Mouse (Mus musculus): Measurements from ENCODE around the gene Bin2. TPM values are rescaled to one million over a fixed set of nuclear protein-coding genes. Genes with fewer than 3 reads are reported as not detected.

Gene Bin2
- polyA plus RNA-seq, 1 experiment from 2014 or later: 6.6 TPM

DNA sequence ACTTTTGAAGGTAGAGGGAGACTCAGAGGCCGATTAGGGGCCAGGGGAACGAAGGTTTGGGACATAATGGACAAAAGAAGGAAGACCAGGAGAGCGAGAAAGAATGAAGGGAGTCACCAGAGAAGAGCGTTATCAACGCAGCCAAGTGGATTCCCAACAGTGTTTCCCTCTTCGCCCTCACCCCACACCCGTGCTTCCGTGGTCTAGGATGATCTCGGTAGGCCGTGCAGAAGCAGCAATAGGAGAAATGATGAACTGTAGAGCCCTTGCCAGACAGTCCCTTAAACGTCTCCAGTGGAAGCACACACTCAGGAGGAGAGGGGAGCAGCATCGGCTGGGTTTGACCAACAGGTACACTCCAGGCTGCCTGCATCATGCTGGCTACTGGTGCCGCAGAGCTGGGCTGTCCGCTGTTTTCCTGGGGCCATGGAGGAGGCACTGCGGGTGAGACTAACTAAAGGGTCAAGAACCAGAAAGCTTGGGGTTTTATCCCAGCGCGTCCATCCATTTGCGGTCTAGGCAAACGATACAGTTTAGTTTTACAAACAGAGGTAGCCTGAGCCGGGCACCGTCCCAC is 68.6 kb downstream of the Bin2 start:
- no peak for ATAC-seq (replicated peaks; ENCODE audit: insufficient number of reproducible peaks, low FRiP score, low TSS enrichment)
- Histone ChIP-seq H3K27me3 (ENCODE audit: control insufficient read depth, insufficient read depth, low read length) (peaks cover 36% of the 10 kb centered on the region), H3K4me1 (ENCODE audit: control insufficient read depth, insufficient read depth, low read length) (peaks cover 11% of the 10 kb centered on the region), H3K4me2 (peak overlapping the region; percentile 98), H3K36me3 (ENCODE audit: control insufficient read depth, insufficient read depth, low read length) (no peaks in the 10 kb centered on the region), H3K9me3 (replicated peaks; ENCODE audit: control insufficient read depth, low read length) (no peaks in the 10 kb centered on the region), H3K27ac (ENCODE audit: low read depth, low read length) (no peak overlapping the region), H3K4me3 (ENCODE audit: low read depth, low read length) (peak overlapping the region; percentile 76; the same call in 1 of the 2 replicates), H3K9ac (ENCODE audit: low read depth, low read length) (no peak overlapping the region)
- WGBS (ENCODE audit: insufficient replicate concordance): 11% methylated on average over 21 of the region's 21 CpGs

GRCm38 (mm10) chr15:100600047-100600695 is 69.2 kb downstream of the Bin2 start:
- H3K4me2 ChIP-seq: peak overlapping the region; percentile 98
- peak; percentile 43 for ATAC-seq (replicated peaks; ENCODE audit: insufficient number of reproducible peaks, low FRiP score, low TSS enrichment)
- no peaks in the 10 kb centered on the region for H3K36me3 ChIP-seq (ENCODE audit: control insufficient read depth, insufficient read depth, low read length)
- WGBS (ENCODE audit: insufficient replicate concordance): under 1% methylated on average over 26 of the region's 35 CpGs
- peaks cover 11% of the 10 kb centered on the region for H3K4me1 ChIP-seq (ENCODE audit: control insufficient read depth, insufficient read depth, low read length)
- peak overlapping the region; percentile 76 for H3K4me3 ChIP-seq (ENCODE audit: low read depth, low read length)
- no peaks in the 10 kb centered on the region for H3K9me3 ChIP-seq (replicated peaks; ENCODE audit: control insufficient read depth, low read length)
- H3K27ac ChIP-seq (ENCODE audit: low read depth, low read length): no peak overlapping the region
- H3K9ac ChIP-seq (ENCODE audit: low read depth, low read length): peak overlapping the region; percentile 85
- H3K27me3 ChIP-seq (ENCODE audit: control insufficient read depth, insufficient read depth, low read length): peaks cover 31% of the 10 kb centered on the region

DNA sequence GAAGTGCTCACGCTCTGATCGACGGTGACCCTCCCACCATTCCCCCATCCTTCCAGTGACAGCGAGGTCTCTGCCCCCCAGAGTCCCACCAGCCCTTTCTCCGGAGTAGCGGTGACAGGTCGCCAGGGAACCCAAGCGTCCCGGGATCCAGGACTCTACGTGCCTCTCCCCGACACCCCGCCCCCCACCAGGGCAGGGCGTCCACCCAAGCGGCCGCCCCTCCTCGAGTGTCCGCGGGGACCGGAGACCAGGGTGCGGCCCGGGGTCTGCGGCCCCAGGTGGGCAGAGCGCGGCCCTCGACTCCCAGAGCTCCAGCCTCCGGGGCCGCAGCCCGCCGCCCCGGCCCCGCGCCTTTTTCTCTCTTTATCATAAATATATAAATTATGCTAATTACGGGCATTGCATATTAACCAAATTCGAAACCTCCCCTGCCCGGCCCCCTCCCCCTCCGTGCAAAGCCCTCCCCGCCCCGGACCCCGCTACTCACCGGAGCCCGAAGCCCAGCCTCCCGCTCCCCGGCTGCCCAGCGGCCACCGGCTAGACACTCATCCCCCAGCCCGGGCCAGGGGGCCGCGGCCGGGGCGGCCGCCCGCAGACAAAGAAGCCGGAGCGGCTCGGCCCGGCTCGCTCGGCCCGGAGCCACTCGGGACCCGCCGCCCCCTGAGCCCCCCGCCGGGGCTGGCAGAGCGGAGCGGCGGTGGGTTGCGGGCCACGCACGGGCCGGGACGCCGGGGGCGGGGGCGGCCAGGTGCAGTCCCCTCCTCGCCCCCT is 69.9 kb downstream of the Bin2 start, which contains the start of gene Pou6f1:
Pou6f1 (minus strand) TSS at position 709 of the 771 bp plus-strand sequence.
- peak; percentile 40 for ATAC-seq (replicated peaks; ENCODE audit: insufficient number of reproducible peaks, low FRiP score, low TSS enrichment)
- Histone ChIP-seq H3K4me1 (ENCODE audit: control insufficient read depth, insufficient read depth, low read length) (peaks cover 7% of the 10 kb centered on the region), H3K4me3 (ENCODE audit: low read depth, low read length) (peak within 1 kb of the TSS; percentile 76), H3K36me3 (ENCODE audit: control insufficient read depth, insufficient read depth, low read length) (no peaks in the 10 kb centered on the region), H3K9ac (ENCODE audit: low read depth, low read length) (peak within 1 kb of the TSS; percentile 85), H3K27ac (ENCODE audit: low read depth, low read length) (no peak within 1 kb of the TSS), H3K9me3 (replicated peaks; ENCODE audit: control insufficient read depth, low read length) (no peaks in the 10 kb centered on the region), H3K4me2 (peak within 1 kb of the TSS; percentile 98), H3K27me3 (ENCODE audit: control insufficient read depth, insufficient read depth, low read length) (peaks cover 31% of the 10 kb centered on the region)
- WGBS (ENCODE audit: insufficient replicate concordance): under 1% methylated on average over 67 of the region's 76 CpGs

- WGBS (ENCODE audit: insufficient replicate concordance): 1% methylated on average over 12 of the region's 12 CpGs
- Histone ChIP-seq H3K27me3 (ENCODE audit: control insufficient read depth, insufficient read depth, low read length) (peaks cover 31% of the 10 kb centered on the region), H3K4me1 (ENCODE audit: control insufficient read depth, insufficient read depth, low read length) (peaks cover 7% of the 10 kb centered on the region), H3K27ac (ENCODE audit: low read depth, low read length) (no peak overlapping the region), H3K4me3 (ENCODE audit: low read depth, low read length) (peak overlapping the region; percentile 76), H3K9me3 (replicated peaks; ENCODE audit: control insufficient read depth, low read length) (no peaks in the 10 kb centered on the region), H3K4me2 (peak overlapping the region; percentile 98), H3K36me3 (ENCODE audit: control insufficient read depth, insufficient read depth, low read length) (no peaks in the 10 kb centered on the region), H3K9ac (ENCODE audit: low read depth, low read length) (peak overlapping the region; percentile 85)
- no peak for ATAC-seq (replicated peaks; ENCODE audit: insufficient number of reproducible peaks, low FRiP score, low TSS enrichment)
These were observed 70.5 kb downstream of the Bin2 start for GRCm38 (mm10) chr15:100598883-100599275.

DNA sequence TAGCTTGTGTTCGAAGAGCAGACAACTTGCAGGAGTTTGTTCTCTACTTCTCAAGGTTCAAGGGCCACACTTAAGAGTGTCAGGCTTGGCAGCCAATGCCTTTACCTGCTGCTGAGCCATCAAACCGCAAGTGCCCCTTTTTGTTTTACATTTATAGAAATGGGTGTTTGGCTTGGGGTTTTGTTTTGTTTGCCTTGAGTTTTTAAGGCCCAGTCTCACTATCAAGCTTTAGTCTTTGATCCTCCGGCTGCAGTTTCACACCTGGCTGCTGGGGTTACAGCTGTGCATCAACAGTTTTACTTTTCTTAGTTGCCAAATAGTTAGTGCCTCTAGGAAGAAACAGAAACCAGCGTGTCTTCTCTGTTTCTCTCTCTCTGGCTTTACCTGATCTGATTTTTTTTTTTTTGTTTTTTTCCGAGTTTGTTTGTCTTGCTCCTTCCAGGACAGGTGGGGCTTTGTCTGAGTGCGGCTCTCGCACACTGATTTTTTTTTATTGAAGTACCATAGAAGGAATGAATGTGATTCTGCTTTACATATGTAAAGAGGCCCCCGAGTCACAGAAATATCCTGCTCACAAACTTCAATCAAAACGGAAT is 71.0 kb downstream of the Bin2 start:
- peaks cover 29% of the 10 kb centered on the region for H3K27me3 ChIP-seq (ENCODE audit: control insufficient read depth, insufficient read depth, low read length)
- peak overlapping the region; percentile 85; the same call in 1 of the 2 replicates for H3K9ac ChIP-seq (ENCODE audit: low read depth, low read length)
- H3K4me2 ChIP-seq: peak overlapping the region; percentile 98

GRCm38 (mm10) chr15:100592817-100593216 is 76.5 kb downstream of the Bin2 start:
- Histone ChIP-seq H3K27ac (ENCODE audit: low read depth, low read length) (no peak overlapping the region), H3K36me3 (ENCODE audit: control insufficient read depth, insufficient read depth, low read length) (no peaks in the 10 kb centered on the region), H3K4me2 (no peak overlapping the region), H3K27me3 (ENCODE audit: control insufficient read depth, insufficient read depth, low read length) (no peaks in the 10 kb centered on the region), H3K4me1 (ENCODE audit: control insufficient read depth, insufficient read depth, low read length) (no peaks in the 10 kb centered on the region), H3K4me3 (ENCODE audit: low read depth, low read length) (no peak overlapping the region), H3K9me3 (replicated peaks; ENCODE audit: control insufficient read depth, low read length) (no peaks in the 10 kb centered on the region), H3K9ac (ENCODE audit: low read depth, low read length) (no peak overlapping the region)
- ATAC-seq (replicated peaks; ENCODE audit: insufficient number of reproducible peaks, low FRiP score, low TSS enrichment): no peak
- WGBS (ENCODE audit: insufficient replicate concordance): 76% methylated on average over 6 of the region's 6 CpGs

More for the DNA sequence above, 71.0 kb downstream of the Bin2 start:
- peak overlapping the region; percentile 76 for H3K4me3 ChIP-seq (ENCODE audit: low read depth, low read length)
- H3K27ac ChIP-seq (ENCODE audit: low read depth, low read length): no peak overlapping the region
- no peak for ATAC-seq (replicated peaks; ENCODE audit: insufficient number of reproducible peaks, low FRiP score, low TSS enrichment)
- WGBS (ENCODE audit: insufficient replicate concordance): 16% methylated on average over 9 of the region's 9 CpGs
- H3K36me3 ChIP-seq (ENCODE audit: control insufficient read depth, insufficient read depth, low read length): no peaks in the 10 kb centered on the region
- H3K9me3 ChIP-seq (replicated peaks; ENCODE audit: control insufficient read depth, low read length): no peaks in the 10 kb centered on the region
- peaks cover 7% of the 10 kb centered on the region for H3K4me1 ChIP-seq (ENCODE audit: control insufficient read depth, insufficient read depth, low read length)

Small RNA genes lying within 50 kb of the gene (microRNA-seq; reads per million reads assigned to microRNA genes)
- gene Mir6961 (ENCODE audit: borderline number of aligned reads): not detected

Other genes starting within 250 kb of the Bin2 start
- gene Gm5475, start 247.4 kb downstream of the Bin2 start, polyA plus RNA-seq (2014; fragmentation: Nextera tagmentation; extraction: Ambion mirVana): not detected in 2 replicates
- gene Slc11a2, start 244.5 kb downstream of the Bin2 start, polyA plus RNA-seq (2014; fragmentation: Nextera tagmentation; extraction: Ambion mirVana): 14.9 and 15.5 TPM in 2 replicates
- 19.0 and 19.3 TPM in 2 replicates for gene Letmd1, start 200.5 kb downstream of the Bin2 start, polyA plus RNA-seq (2014; fragmentation: Nextera tagmentation; extraction: Ambion mirVana)
- gene Csrnp2, start 174.1 kb downstream of the Bin2 start, polyA plus RNA-seq (2014; fragmentation: Nextera tagmentation; extraction: Ambion mirVana): 9.4 and 10.2 TPM in 2 replicates
- 15.4 and 18.9 TPM in 2 replicates for gene Tfcp2, start 117.5 kb downstream of the Bin2 start, polyA plus RNA-seq (2014; fragmentation: Nextera tagmentation; extraction: Ambion mirVana)
- 2.3 and 3.1 TPM in 2 replicates for gene Pou6f1, start 69.6 kb downstream of the Bin2 start, polyA plus RNA-seq (2014; fragmentation: Nextera tagmentation; extraction: Ambion mirVana)
- 219 and 233 TPM in 2 replicates for gene Dazap2, start 54.2 kb downstream of the Bin2 start, polyA plus RNA-seq (2014; fragmentation: Nextera tagmentation; extraction: Ambion mirVana)
- gene Smagp, start 32.6 kb downstream of the Bin2 start, polyA plus RNA-seq (2014; fragmentation: Nextera tagmentation; extraction: Ambion mirVana): 12.2 and 15.3 TPM in 2 replicates
- 1.6 and 2.2 TPM in 2 replicates for gene Cela1, start 18.4 kb upstream of the Bin2 start, polyA plus RNA-seq (2014; fragmentation: Nextera tagmentation; extraction: Ambion mirVana)
- gene Galnt6, start 59.8 kb upstream of the Bin2 start, polyA plus RNA-seq (2014; fragmentation: Nextera tagmentation; extraction: Ambion mirVana): 0.11 and 0.17 TPM in 2 replicates
- gene Slc4a8, start 92.2 kb upstream of the Bin2 start, polyA plus RNA-seq (2014; fragmentation: Nextera tagmentation; extraction: Ambion mirVana): 1.9 and 2.0 TPM in 2 replicates
- gene Scn8a, start 200.3 kb upstream of the Bin2 start, polyA plus RNA-seq (2014; fragmentation: Nextera tagmentation; extraction: Ambion mirVana): 0.96 and 1.2 TPM in 2 replicates